Mouse (Mus musculus) spleen, adult 2 months (tissue): Measurements from ENCODE around the gene Hoxb5. TPM values are rescaled to one million over a fixed set of nuclear protein-coding genes. Genes with fewer than 3 reads are reported as not detected.

Source experiments
- DNase-seq, 2 experiments: peaks; one replicate each; pipeline versions ENCODE4 v3.0.0 to v3.0.0-alpha.2; 2012 to 2021; ENCODE audit warnings: low spot score in 2 of 2, low read depth in 1 of 2
- H3K27ac ChIP-seq: fragments of 200-500 bp; 2 replicates; pipeline ENCODE4 v1.5.1; 2012; ENCODE audit warnings: low read length, inconsistent platforms; ENCODE audit not compliant: insufficient read depth
- H3K27me3 ChIP-seq: fragments of 200-500 bp; 2 replicates; pipeline ENCODE4 v1.6.1; 2012; ENCODE audit warnings: mild to moderate bottlenecking, moderate library complexity, low read length, inconsistent platforms; ENCODE audit not compliant: control insufficient read depth, insufficient read depth
- H3K36me3 ChIP-seq: fragments of 200-500 bp; 2 replicates; pipeline ENCODE4 v1.6.1; 2012; ENCODE audit warnings: mild to moderate bottlenecking, low read length, inconsistent platforms; ENCODE audit not compliant: control insufficient read depth, insufficient read depth
- H3K4me1 ChIP-seq: fragments of 200-500 bp; 2 replicates; pipeline ENCODE4 v1.6.1; 2011; ENCODE audit warnings: inconsistent platforms; ENCODE audit not compliant: control insufficient read depth, insufficient read depth, insufficient read length
- H3K4me3 ChIP-seq: fragments of 200-500 bp; 2 replicates; pipeline ENCODE4 v1.5.1; 2011; ENCODE audit warnings: mild to moderate bottlenecking, inconsistent platforms; ENCODE audit not compliant: insufficient read depth, insufficient read length; ENCODE audit errors: extremely low read depth
- CTCF ChIP-seq: fragments of 200-500 bp; IDR thresholded peaks from 2 replicates; pipeline ENCODE4 v1.5.1; 2011; ENCODE audit warnings: mild to moderate bottlenecking, inconsistent platforms; ENCODE audit not compliant: insufficient read depth, insufficient read length, insufficient replicate concordance; ENCODE audit errors: extremely low read depth
- POLR2A ChIP-seq: fragments of 200-500 bp; IDR thresholded peaks from 2 replicates; pipeline ENCODE4 v1.6.1; 2011; ENCODE audit warnings: low read depth, low read length, inconsistent platforms
- WGBS: fragments of 180-500 bp; shearing (Covaris S2); methylation state at CpG from one replicate; pipeline ENCODE4 v1.1.7; 2018; 5-methylcytosine and 5-hydroxymethylcytosine counted together
- polyA plus RNA-seq: library from polyadenylated mRNA; depleted of rRNA; stranded (reverse); fragments of >200 nt; gene quantifications from 2 replicates; pipeline ENCODE4 v1.2.3, GENCODE M21; 2012

Hoxb5 gene
- polyA plus RNA-seq, 1 experiment = 0.37 TPM

GRCm38 (mm10) chr11:96299781-96300180 lies 3.4 kb upstream of the Hoxb5 start:
- no peak for DNase-seq
- TF ChIP-seq CTCF = no peak
- no peak for TF ChIP-seq POLR2A
- Histone ChIP-seq H3K27ac (no peak overlapping the region), H3K4me1 (peaks cover 4% of the 10 kb centered on the region; the same call in 1 of the 2 replicates), H3K27me3 (peaks cover 42% of the 10 kb centered on the region), H3K4me3 (no peak overlapping the region), H3K36me3 (no peaks in the 10 kb centered on the region)
- 9% methylated on average over 9 of the region's 9 CpGs for WGBS

DNA sequence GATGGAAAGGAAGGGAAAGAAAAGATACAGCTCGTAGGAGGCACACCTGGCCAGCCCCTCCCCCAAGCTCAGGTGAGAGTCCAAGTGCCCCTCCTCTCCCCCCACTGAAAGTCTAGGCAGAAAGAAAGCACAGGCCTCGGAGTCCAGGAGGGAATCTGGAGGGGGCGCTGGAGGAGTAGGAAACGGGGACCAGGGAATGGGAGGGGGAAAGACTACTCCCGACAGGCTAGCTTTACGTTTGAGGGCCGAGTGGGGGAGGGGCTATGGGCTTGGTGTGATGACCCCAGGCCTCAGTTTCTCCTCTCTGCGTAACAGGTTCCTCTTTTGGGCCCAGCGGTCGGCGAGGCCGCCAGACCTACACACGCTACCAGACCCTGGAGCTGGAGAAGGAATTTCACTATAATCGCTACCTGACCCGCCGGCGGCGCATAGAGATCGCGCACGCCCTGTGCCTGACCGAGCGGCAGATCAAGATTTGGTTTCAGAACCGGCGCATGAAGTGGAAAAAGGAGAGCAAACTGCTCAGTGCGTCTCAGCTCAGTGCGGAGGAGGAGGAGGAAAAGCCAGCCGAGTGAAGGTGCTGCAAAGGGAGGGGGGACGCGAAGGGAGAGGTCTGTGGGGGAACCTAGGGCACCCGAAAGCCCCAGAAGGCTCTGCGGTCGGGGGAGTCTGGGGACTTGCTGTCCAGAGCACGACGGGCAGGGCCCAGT lies 2.6 kb upstream of the Hoxb5 start:
- Histone ChIP-seq H3K4me1 (peaks cover 4% of the 10 kb centered on the region; the same call in 1 of the 2 replicates), H3K4me3 (no peak overlapping the region), H3K27me3 (peaks cover 42% of the 10 kb centered on the region), H3K36me3 (no peaks in the 10 kb centered on the region), H3K27ac (no peak overlapping the region)
- DNase-seq = no peak
- WGBS = 15% methylated on average over 35 of the region's 35 CpGs
- no peak for TF ChIP-seq CTCF
- TF ChIP-seq POLR2A = no peak

- H3K27ac ChIP-seq = no peak overlapping the region
- DNase-seq = no peak
- TF ChIP-seq CTCF (no peak), POLR2A (no peak)
- H3K36me3 ChIP-seq = no peaks in the 10 kb centered on the region
- peaks cover 4% of the 10 kb centered on the region; the same call in 1 of the 2 replicates for H3K4me1 ChIP-seq
- H3K4me3 ChIP-seq = no peak overlapping the region
- H3K27me3 ChIP-seq = peaks cover 38% of the 10 kb centered on the region
- WGBS = 74% methylated on average over 10 of the region's 10 CpGs
These were observed 2.1 kb upstream of the Hoxb5 start for GRCm38 (mm10) chr11:96301064-96301431.

- H3K4me1 ChIP-seq = peaks cover 4% of the 10 kb centered on the region; the same call in 1 of the 2 replicates
- H3K4me3 ChIP-seq = no peak overlapping the region
- 62% methylated on average over 15 of the region's 15 CpGs for WGBS
- TF ChIP-seq POLR2A = no peak
- no peak for TF ChIP-seq CTCF
- no peak for DNase-seq
- peaks cover 36% of the 10 kb centered on the region for H3K27me3 ChIP-seq
- H3K27ac ChIP-seq = no peak overlapping the region
- H3K36me3 ChIP-seq = no peaks in the 10 kb centered on the region
These were observed 1.3 kb upstream of the Hoxb5 start for GRCm38 (mm10) chr11:96301837-96302236.

DNA sequence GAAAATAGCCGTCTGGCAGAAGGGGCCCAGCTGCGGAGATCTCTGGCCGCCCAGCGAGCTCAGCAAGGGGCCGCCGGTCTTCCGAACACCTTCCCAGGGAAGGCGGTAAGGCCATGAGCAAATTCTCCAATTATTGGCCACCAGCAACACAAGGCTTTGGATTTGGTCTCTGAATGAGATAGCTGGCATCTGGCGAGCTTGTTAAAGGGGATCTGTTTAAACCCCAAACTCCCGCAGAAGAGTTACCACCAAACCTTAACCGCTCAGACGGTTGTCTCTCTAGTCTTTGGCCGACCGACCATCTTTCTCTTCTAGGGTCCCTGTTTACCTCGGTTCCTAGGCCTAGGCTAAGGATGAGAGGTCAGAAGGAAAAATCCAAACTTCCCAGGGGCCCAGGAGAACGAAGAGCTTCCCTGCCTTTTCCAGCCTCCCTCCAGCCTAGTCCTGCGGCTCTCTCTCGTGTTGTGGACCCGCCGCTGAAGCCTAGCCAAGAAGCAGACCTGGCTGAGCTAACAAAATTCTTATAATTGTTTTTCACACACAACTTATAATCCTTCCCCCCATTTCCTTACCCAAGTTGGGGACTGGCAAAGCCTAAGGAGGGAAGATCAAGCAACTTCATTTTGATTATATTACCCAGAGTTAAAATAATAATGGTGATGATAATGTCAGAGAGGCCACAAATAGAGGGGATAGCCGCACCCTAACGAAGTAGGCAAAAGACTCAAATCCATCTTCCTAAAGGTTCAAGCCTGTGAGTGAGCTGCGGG lies 570 bp upstream of the Hoxb5 start:
- WGBS = 68% methylated on average over 23 of the region's 23 CpGs
- H3K4me3 ChIP-seq = no peak overlapping the region
- TF ChIP-seq CTCF = no peak
- TF ChIP-seq POLR2A = no peak
- peaks cover 4% of the 10 kb centered on the region; the same call in 1 of the 2 replicates for H3K4me1 ChIP-seq
- H3K27ac ChIP-seq = no peak overlapping the region
- no peak for DNase-seq
- H3K27me3 ChIP-seq = peaks cover 34% of the 10 kb centered on the region
- no peaks in the 10 kb centered on the region for H3K36me3 ChIP-seq

- Histone ChIP-seq H3K27me3 (peaks cover 27% of the 10 kb centered on the region), H3K27ac (no peak overlapping the region; the same call in 1 of the 2 replicates), H3K4me1 (no peaks in the 10 kb centered on the region), H3K4me3 (no peak overlapping the region), H3K36me3 (no peaks in the 10 kb centered on the region)
- TF ChIP-seq CTCF = no peak
- TF ChIP-seq POLR2A = no peak
- no peak for DNase-seq
- 21% methylated on average over 38 of the region's 38 CpGs for WGBS
These were observed 1.5 kb downstream of the Hoxb5 start for GRCm38 (mm10) chr11:96304381-96305195.
